Mouse (Mus musculus) embryonic fibroblast, embryonic 13.5 days (primary cell): Measurements from ENCODE around the gene Nr1h2.

ENCODE experiments used
- CTCF ChIP-seq: IDR thresholded peaks from 2 replicates; pipeline ENCODE4 v1.5.1; 2011; ENCODE audit warnings: mild to moderate bottlenecking, control low read depth, low read length, moderate library complexity, borderline replicate concordance; ENCODE audit not compliant: insufficient read depth
- POLR2A ChIP-seq: IDR thresholded peaks from 2 replicates; pipeline ENCODE4 v1.6.1; 2011; ENCODE audit warnings: low read depth, mild to moderate bottlenecking, control low read depth, low read length, moderate library complexity

DNA sequence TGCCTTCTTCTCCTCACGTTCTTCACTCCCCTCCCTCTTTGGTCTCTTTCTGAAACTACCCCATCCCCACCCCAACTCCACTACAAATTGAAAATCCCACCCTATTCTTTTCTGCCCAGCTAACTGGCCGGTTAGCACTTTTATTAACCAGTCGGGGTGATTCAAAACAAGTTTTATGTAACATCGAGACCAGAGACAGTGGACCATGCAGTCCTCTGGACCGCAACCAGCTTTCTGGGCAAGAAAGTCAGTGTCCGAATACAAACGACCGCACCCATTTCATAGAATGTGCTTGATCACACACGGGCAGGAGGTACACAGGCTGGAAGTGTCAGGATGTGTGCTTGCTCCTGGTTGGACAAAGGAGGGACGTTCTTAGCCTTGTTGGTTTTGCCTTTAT lies 10.7 kb upstream of the Nr1h2 start:
- TF ChIP-seq CTCF (no peak), POLR2A (no peak)
